Mouse (Mus musculus) gonadal fat pad, adult 2 months (tissue): ENCODE measurements at regions not wholly inside any gene's neighbourhood (a gene's known extent, or its start where the extent isn't known, plus 50 kb on each side); places are given as distances from the start of the nearest gene placed in this dataset.

ENCODE experiments used
- DNase-seq: peaks from one replicate; pipeline ENCODE4 v3.0.0-alpha.2; 2012; ENCODE audit warnings: low read depth

DNA sequence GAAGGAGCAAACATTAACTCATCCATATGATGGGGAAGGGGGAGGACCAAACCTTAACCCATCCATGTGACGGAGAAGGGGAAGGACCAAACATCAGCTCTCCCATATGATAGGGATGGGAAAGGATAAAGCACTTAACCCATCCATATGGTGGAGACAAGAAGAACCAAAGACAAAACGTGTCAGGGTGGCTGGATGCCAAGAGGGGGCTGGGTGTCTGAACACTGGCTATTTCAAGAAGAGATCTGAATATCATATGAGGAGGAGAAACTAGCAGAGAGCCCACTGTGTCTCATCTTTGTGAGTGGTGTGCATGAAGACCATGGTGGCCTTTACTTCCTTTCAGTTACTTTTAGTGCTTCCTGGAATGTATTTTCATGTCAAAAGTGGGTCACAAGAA is 207.0 kb downstream of the Rplp1 start:
- no peak for DNase-seq

DNA sequence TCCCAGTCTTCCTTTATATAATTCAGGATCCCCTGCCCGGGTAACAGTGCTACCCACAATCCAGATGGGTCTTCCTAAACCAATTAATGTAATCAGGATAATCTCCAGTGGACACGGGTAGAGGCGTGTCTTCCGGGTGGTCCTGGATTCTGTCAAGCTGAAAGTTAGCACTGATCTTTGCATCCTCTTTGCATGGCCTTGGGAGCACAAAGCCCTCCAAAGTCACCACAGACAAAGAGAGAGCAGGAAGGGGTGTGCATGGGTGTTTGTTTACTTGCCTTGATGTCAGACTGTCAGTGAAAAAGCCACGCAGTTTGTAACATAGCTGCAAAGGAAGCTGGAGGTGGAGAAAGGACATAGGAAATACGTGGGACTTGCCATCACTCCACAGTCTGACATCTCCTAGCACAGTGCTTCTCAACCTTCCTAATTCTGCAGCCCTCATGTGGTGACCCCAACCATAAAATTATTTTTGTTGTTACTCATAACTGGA is 208.0 kb downstream of the Rplp1 start:
- DNase-seq = no peak

DNA sequence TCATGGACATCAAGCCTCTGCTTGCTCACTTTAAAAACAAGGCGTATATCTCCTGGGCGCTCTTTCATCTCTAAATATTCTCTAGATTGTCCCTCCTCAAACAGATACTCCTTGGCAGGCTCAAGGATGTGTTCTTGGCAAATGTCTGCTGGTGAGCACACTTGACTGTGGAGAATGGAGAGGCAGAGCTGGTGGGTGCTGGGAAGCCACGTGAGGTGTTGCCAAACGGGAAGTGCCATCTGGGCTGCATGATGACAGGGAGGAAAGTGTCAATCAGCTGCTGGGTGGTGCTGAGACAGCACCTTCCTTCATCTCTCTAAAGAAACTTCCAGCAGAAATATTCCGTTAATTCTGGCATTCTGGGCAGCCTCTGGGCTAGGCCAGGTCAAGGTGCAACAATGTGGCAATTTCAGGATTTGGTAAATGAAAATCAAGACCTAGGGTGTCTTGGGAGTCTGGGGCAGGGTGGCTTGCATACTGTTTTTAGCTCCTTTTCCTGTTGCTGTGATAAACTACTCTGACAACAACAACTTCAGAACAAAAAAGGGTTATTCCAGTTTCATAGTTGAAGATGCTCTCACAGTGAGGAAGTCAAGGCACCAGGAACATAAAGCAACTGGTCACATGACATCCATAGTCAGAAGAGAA is 208.6 kb downstream of the Rplp1 start:
- DNase-seq = no peak

DNA sequence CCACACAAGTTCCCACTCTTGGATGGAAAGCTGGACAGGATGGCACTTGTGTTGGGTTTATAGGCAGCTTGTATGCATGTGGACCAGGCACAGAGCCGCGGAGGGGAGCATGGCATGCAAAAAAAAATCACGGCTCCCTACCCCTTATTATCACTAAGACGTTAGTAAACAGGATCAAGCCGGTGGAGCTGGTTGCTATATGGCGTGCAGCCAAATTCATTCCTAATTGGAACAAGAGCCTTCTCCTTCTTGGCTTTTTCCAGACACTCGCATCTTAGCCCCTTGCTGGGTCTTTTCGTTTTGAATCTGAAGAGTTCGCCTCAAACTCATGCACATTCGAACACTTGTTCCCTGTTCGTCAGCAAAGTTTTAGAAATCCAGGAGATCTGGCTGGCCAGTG is 211.0 kb downstream of the Rplp1 start:
- DNase-seq = no peak

DNA sequence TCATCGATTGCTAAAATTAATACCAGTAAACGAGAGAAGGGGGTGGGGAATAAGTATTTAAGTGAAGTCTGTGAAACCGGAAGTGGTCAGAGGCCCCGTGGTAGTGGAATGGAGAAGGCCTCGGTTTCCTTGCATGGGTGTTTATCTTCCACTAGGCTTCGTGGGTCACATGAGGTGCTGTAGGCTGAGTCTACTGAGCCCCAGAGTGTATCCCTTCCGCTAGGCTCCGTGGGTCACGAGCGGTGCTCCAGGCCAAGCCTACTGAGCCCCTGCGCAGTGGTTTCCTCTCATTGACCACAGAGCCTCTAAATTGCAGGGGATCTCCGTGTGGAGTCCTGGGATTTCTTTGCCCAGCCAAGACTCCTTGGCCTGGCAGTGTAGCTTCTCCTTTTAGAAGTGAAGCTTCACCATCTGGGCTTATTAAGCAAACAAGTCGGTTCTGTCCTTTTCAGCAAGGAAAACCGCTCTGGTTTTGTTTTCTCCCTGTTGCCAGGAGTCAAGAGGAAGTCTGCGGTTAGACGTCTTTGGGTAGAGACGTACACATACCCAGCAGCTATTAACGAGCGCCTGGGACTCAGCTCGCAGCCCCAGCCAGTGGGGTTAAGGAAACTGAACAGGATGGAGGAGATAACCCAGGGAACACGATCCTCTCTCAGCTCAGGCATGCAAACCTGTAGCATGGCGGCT is 211.9 kb downstream of the Rplp1 start:
- no peak for DNase-seq

DNA sequence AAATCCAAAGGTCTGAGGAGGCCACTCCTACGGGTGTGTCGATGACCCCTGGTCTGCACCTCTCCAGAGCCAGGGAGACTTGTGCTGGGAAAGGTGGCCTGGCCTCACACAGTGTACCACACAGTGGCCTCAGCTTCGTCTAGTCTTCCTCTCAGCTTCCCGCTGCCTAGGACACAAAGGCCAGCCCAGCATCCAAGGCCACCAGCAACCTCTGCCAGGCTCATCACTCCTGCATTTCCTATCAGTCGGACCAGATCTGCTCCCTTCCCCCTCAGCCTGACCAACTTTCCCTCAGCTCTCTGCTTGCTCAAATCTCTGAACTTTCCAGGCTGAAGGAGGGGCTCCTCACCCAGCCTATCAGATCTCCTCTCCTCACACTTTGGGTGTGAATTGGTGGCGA is 213.8 kb downstream of the Rplp1 start:
- no peak for DNase-seq

DNA sequence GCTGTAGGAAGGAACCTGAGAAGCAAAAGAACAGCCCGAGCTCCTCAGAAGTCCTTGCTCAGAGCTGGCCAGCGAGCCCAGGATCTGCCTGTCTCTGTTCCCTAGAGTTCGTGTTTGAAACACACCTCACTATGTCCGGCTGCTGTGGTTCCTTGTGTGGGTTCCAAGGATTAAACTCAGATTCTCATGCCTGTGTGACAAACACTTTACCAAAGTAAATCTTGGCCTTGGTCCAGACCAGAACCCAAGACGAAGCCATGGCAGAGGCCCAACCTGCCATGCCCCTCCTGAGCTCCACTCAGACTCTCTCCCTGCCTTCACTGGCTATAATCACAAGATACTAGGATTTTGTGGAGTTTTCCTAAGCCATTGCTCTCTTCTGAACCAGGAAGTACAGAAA is 214.7 kb downstream of the Rplp1 start:
- no peak for DNase-seq

DNA sequence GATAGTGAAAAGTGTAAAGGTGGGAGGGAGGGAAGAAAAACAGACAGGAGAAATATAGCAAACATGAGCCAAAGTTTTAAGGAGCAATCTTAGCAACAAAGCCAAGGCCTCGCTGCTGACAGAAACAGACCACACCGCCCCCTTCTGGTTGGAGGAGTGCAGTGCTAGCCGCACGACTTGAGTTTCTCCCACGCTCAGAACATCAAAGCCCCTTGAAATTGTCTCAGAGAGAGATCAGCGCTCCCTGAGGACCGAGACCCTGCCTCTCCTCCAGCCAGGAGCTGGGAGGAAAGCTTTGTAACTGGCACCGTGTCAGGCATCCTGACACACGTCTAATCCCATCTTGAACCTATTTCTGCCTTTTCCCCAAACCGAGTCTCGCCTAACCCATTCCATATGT is 216.4 kb downstream of the Rplp1 start:
- no peak for DNase-seq

DNA sequence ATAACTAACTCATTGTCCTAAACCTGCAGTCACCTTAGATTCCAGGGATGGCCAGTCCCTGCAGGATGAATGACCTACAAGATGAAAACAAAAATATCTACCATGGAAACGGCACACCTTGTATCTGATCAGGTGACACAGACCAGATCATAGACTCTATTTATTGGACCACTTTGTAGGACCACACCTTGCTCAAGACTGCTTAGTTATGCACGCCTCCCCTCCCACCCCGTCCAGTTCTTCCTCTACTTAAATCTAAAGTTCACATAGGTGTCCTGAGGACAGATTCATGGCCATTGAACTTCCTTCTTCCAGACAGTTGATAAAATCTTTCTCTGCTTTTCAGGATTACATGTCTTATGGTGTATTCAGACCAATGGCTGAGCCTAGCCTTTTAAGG is 217.5 kb downstream of the Rplp1 start:
- no peak for DNase-seq

DNA sequence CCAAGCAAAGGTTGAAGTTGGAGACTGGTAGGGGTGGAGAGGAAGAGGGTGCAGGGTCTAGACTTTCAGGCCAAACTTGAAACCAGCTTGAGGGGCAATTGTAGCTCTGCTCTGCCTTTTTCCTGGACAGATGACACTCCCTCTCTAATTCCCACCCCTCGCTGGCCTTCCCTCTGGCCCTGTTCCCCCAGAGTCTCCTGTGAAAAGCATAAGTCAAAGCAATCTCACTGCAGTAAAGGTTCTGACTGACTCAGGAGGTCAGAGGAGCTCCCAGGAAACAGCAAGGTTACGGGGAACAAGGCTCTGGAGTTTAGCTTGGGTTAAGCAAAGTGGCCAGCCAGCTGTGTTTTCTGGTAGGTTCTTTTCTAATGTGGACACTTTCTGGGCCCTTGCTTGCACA is 218.5 kb downstream of the Rplp1 start:
- DNase-seq = no peak

DNA sequence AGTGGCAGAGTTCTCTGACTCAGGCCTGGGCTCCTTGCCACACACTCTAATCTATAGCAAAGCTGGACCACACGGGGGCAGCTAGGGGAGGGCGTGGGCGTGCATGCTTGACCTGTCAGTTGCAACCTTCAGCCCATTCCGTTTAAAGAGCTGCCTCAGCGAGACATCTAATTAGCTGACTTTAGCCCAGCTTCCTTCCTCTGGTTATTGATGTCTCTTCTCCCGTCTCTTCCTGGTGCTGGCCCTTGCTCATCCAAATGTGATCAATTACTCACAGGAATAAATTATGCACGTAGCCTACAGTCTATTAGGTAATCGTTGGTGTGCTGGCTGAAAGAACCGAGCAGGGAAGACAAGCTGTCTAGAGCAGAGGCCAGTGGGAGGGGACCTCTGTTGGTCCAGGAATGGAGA is 219.0 kb downstream of the Rplp1 start:
- peak; percentile 52 for DNase-seq

DNA sequence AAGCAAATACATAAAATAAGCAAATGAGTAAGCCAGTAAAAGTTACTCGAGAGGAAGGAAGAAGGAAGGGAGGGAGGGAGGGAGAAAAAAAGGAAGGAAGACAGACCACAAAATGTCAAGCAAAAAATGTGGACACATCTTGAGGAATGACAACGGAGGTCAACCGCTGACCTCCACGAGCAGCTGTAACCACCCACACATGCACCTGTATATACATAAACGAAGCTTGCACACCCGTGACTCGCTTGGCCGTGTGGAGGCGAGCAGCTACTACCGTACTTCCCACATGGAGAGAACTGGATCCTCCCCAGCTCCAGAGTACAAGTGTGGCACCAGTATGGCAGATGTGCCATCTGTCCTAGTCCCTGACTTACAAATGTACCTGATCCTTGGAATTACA is 220.1 kb downstream of the Rplp1 start:
- DNase-seq = no peak

DNA sequence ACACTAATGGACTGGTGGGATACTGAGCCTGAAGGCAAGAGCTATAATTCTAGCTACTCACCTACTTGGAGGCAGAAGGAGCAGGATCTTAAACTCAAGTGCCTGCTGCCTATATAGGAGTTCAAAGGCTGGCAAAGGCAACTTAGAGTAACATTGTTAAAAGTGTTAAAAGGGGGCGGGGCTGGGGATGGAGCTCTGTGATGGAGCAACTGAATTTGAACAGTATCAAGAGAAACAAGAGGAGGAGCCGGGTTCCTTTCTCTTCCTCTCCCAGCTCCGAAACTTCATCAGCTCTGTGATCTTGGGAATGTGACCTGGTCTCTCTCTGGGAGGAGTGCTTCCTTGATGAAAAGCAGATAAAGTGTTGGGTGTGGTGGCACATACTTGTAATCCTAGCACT is 223.6 kb downstream of the Rplp1 start:
- no peak for DNase-seq

DNA sequence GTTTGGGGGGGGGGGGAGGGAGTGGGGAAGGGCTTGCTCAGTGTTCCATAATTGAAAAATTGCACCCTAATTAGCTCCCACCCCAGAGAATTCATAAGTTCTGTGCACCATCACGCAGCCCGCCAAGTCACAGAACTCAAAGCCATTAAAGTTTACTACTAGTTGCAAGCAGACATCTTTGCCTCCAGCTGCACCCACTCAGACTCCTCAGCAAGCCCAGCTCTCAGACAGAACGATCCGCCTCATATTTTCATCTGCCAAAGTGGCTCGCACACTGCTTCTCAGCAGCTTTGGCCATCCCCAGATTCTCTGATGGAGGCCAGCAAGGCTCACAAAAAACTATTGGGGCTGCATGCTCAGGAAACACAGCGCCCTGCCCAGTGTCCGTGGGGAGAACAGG is 224.4 kb downstream of the Rplp1 start:
- DNase-seq = no peak

DNA sequence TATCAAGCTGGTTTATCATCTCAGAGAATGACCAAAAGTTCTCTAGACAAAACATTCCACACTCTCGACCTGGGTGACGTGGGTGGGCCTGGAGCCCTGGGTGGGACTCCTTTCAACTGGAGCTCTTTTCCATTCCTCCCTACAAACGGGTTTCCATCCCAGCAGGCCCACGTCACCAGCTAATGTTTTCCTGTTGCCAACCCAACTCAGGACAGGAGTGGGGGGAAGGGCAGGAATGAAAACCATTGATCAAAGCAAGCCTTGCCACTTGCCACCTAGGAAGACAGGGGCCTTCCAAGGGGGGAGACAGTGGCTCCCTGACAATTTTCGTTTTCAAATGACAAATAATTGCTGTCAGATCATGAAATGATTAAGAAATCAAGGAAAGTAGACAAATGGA is 224.8 kb downstream of the Rplp1 start:
- no peak for DNase-seq

DNA sequence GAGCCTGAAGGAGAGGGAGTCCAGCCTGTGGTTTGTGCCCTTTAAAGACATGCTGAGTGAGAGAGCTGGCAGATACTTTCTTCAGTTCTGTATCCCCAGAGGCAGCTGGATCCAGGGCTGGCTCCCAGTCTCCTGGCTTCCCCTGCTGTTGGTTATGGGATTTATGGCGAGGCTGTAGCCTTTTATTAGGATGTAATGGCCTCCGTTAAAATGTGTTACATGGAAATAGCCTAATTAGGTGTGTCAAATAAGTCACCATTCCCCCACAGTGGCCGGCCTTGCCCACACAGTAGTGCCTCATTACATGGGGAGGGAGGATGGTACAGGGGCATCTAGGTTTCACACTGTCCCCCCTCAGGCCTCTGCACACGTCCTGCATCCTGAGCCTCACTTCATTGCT is 230.8 kb downstream of the Rplp1 start:
- DNase-seq = no peak

DNA sequence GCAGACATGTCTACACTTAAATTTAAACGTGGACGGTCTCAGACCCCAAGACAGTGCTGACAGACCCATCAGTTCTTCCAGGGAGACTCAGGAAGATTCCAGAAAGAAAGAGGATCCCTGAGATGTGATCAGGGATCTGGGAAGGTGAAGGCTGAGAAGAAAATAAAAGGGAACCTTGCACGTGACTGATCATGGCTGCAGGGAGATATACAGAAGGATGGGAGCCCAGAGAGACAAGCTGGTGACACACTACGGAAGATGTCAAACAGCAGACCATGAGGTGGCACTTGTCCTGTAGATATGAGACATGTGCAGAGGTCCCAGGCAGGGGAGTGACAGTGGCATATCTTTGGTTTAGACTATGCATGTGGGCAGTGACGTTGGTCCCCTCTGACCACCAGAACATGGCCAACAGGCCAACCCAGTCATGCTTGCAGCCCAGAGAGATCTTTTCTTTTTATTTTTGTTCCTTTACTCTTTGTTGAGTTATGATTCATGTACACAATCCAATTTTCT is 231.5 kb downstream of the Rplp1 start:
- no peak for DNase-seq

DNA sequence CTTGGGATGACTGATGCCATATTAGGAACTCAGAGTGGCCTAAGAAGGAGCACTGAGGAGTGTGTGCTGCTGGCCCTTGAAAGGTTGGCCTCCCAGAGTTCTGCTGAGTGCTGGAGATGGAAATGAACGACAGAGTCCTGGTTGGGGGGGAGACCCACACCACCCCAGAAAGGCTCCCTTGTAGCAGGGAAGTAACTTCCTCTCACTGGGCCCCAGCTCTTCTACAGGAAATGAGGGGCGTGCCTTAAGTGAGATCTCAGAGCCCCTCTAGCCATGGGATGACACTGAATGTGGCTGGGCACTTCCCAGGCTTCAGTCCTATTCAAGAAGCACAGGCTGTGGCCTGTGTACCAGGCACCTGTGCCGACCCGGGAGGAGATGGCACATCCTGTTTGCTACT is 232.0 kb downstream of the Rplp1 start:
- no peak for DNase-seq

DNA sequence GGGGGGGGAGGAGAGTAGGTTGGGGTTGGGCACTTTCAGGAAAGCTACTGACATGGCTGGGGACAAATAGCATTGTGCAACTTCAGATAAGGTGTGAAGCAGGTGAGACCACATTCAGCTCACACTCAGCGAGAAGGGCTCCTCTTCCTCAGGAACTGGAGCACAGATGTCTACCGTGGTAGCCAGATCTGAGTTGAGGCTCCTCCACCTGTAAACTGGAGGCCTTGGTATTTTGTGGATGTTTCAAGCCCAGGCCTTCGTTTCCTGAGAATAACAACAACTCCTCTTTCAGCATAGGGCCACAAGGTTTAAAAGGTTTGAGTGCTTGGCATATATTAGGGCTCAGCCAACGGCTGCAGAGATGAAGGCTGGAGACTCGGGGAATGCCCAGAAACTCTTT is 232.9 kb downstream of the Rplp1 start:
- no peak for DNase-seq

DNA sequence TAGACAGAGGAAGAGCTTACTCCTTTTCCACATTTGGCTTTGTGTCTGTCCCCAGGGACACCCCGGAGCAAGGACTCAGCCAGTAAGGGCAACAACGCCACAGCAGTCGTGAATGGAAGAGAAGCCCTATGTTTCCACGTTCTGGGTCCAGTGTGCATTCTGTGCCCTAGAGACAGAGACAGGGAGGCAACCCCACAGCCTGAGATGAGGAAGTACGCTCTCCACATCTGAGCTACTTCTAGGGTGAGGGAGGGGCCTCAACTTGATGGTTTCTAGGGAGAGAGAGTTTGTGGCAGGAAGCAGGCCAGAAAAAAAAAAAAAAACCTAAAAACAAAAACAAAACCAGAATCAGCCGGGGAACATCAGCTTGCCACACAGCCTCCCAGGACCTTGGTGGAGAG is 233.4 kb downstream of the Rplp1 start:
- no peak for DNase-seq

DNA sequence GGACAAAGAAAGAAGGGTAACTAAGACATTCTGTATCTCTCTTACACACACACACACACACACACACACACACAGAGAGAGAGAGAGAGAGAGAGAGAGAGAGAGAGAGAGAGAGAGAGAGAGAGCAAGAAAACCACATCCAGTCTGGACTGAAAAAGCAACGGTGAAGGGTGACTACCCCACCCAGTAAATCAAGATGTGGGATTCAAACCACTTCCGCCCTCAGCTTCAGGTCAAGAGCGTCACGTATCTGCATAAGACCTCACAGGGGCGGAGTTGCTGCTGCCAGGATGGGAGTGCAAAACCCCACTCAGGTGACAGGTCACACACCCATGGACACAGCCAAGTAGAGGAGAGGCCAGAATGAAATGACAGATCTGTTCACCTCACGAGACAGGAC is 234.7 kb downstream of the Rplp1 start:
- no peak for DNase-seq

DNA sequence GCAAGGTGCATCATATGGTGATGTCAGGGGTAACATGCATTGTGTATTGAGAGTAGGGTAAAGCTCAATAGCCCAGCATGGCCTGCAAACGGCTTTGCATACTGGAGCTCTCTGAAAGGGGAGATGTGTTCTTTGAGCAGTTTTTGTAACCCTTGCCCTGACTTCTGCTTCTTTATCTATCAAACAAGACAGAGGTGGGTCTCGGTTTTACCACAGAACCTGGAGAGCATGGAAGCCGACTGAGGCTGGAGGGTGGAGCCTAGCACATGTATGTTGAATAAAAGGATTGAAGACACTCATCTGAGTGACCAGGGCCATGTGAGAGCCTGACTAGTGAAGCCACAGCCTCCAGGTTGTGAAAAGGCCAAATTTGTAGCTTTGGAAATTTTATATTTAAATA is 236.7 kb downstream of the Rplp1 start:
- no peak for DNase-seq

DNA sequence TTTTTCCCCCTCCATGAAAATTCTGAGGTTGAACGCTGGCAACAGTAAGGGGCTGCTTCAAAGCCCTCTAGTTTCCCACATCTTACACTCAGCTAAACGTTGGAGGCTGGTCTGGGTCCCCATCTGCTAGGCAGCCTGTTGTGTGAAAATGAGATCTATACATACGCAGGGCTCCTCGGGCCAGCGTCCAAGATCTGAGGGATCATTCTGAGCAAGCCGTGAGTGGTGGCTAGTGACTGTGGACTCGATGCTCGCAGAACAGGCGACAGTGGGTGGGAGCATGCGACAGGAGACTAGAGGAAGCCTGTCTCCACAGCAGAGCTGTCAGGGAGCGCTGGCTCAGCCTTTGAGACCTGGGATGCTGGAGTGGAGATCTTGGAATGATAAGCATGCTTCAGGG is 237.3 kb downstream of the Rplp1 start:
- DNase-seq = no peak

DNA sequence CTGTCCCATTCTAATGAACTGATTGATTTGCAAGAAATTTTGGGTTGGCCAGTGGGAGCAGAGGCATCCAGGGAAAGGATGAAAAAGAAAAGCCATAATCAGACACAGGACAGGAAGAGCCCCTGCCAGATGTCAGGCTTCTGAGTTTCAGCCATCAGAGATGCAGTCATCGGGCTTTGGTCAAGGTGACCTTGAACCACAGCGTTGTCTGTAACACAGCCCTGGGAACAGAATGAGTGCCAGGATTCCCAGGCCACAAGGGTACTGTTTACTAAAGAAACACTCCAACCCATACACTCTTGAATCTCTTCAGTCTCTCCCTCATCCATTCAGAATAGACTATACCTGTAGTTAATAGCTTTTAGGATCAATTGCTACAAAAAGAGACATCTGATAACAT is 239.0 kb downstream of the Rplp1 start:
- DNase-seq = no peak
